Mouse (Mus musculus) gastrocnemius, postnatal 25 days (tissue): ENCODE results near the gene Tcea2. TPM values are rescaled to one million over a fixed set of nuclear protein-coding genes. Genes with fewer than 3 reads are reported as not detected.

Experiments
- DNase-seq: peaks from one replicate; pipeline ENCODE4 v3.0.0; 2022
- total RNA-seq, 2 experiments: library from RNA; stranded (reverse); gene quantifications; 1 replicate in 1 of 2; 2 replicates in 1 of 2; pipeline ENCODE4 v1.2.3; 2021

Tcea2 gene
- total RNA-seq, 2 experiments from 2014 or later = 6.0 to 7.2 TPM

DNA sequence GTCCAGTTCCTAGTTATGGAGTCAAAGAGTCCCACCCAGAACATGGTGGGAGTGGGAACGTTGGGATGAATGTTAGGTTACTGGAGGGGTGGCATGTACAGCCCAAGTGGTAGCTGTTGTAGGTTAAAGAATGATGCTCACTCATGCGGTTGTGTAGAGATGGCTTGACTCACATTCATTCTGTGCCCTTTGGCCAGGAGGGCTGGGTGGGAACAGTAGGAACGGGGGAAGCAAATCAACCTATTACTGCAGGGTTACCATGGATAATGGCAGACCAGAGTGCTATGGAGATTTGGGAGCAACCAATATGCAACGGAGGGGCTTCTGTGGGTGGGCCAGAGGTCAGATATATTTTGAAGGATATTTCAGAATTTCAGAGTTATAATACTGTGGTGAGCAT is 5.2 kb upstream of the Tcea2 start:
- DNase-seq = no peak

DNA sequence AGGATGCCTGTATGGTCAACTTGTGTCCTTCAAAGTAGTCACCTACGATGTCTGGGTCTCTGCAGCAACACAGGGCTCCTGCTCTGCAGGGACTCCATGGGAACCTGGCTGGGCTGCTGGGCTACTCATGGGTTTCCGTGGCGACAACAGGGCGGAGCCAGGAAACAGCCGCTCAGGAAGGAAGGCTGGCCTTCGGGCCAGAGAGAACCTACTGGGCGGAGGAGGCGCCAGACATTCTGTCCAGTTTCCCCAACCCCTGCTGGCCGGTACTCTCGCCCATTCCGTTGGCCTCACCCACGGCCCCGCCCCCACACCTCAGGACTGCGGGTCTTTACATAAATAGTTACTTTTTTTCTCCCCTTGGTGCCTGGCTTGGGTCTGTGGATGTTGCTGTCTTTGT is 4.7 kb upstream of the Tcea2 start:
- peak; percentile 77 for DNase-seq

DNA sequence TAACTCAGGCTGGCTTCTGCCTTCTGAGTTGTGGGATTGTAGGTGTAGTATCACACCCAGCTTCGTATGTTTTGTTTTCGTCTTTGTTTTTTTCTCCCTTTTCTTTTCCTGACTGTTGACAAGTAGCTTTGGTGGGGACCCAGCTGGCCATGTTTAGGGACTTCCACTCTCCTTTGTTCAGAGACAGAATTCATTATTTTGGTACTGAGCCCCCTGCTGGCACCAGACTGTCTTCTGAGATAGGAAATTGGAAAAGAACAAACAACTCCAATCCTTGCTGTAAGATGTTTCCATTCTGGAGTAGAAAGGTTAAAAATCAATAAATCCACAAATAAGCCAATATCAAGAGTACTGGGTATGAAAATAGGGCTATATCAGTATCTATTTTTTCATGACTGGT is 3.7 kb upstream of the Tcea2 start:
- DNase-seq = no peak

DNA sequence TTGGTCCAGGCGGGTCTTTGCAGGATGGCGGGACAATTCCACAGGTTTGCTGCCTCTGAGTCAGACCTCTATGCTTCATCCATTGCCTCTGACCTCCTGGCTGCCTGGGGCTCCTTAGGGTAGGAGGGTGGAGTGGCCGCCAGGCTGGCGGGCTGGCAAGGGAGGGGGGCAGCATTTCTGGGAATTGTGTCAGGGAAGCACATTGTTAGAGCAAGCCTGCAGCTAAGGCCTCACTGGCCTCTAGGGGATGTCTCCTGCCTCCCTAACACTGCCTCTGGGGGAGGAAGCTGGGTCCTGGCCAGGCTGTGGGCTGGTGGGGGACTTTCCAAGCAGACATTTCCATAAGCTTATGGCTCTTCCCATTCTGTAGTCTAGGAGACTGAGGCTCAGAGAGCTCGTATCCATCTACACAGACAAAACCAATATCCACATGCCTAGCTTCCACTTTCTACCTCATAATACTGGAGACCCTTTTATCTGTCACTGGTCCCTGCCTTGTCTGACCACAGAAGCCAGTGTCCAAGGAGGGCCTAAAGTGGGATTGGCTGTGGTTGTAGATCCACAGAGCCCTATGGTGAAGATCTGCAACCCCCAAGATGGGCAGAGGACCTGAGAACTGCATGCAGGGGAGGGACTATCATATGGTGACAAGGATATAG is 2.9 kb upstream of the Tcea2 start:
- DNase-seq = peak; percentile 54

DNA sequence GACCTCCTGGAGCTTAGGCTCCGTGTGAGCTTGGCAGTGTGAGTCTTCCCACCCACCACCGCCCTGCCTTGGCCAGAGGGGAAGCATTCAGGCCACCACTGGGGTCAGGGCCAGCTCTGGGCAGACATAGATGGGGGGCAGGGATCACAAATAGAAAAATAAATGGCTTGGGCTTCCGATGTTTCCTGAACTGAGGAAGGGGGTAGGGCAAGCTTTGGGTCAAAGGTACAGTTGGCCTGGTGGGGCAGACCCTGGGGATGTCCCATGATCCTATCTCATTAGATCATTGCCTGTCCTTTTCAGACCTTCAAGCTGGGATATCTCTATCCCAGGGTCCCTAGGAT is 2.4 kb upstream of the Tcea2 start:
- no peak for DNase-seq

DNA sequence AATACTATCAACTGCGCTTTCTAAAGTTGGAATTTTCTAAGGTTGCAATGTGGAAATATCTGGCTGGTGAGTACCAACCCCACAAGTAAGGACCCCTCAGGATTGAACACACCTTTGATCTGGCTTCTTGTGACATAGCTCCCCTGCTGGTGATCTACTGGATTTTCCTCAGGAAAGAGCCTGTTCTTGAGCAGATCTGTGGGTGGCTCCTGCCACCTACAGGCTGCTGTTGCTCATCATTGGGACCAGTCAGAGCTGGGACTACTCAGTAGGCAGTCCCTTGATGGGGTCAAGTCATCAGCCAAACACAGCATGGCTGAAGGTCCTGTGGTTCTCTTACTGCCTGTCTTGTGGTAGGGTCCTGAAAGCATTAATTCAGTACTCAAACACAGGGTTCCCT is 1.3 kb upstream of the Tcea2 start:
- peak; percentile 76 for DNase-seq

DNA sequence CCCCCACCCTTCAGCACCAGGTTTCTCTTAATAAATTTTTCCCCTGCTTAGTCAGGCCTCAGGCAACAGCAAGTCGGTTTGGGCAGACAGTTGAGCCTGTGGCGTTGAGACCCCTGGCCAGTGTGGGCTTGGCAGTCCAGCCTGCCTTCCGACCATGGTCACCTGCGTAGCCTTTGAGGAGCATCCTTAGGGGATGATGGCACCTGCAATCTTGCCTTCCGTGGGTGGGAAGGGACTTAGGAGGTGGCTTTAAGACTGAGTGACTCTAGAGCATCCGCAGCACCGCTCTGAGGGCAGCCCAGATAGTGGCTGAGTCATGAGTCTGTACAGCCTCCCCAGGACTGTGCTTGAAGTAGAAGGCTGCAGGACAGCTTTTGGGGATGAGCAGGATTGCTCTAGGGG is 607 bp downstream of the Tcea2 start:
- DNase-seq = no peak

DNA sequence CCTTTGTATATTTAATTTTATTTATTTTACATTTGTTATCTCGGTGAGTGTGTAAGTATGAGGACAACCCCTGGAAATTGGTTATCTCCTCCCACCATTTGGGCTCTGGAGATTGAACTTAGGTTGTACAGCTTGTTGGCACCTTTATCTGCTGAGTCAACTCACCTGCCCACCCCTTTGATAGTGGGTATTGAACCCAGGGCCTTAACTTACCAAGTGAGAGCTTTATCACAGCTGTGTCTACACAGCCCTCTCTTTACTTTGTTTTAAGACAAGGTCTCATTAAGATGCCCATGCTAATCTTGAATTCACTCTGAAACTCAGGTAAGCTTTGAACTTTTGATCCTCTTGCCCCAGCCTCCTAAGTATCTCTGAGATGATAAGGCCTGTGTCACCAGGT is 1.9 kb downstream of the Tcea2 start:
- no peak for DNase-seq

DNA sequence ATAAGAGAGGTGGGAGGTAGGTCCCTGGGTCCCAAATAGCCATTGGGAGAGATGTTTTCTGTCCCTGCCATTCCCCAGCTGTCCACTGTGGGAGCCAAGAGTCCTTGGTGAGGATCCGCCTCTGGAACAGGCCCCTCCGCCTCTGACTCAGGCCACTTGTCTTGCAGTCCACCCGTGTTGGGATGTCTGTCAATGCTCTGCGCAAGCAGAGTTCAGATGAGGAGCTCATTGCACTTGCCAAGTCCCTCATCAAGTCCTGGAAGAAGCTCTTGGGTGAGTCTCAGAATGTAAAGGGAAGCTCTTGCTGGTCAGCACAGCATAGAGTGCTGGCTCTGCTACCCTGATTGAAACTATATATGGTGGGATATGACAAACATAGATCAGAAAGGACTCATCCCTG is 3.3 kb downstream of the Tcea2 start:
- no peak for DNase-seq

DNA sequence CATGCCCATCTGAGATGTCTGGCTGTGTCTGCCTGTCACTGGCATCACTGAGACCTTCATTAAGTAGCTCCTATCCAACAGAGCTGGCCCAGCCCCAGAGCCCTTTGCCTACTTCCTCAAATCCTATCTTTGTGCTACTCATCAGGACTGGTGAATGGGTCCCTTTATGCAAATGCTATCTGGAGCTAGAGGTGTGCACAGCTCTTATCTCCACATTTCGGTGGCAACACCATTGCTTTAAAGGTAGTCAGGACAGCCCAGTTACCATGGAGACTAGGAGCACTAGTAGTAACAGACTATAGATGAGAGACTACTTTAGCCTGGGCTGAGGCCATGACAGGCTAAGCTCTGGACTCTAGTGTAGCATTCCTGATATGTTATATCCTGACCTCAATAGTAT is 4.6 kb downstream of the Tcea2 start:
- DNase-seq = no peak

DNA sequence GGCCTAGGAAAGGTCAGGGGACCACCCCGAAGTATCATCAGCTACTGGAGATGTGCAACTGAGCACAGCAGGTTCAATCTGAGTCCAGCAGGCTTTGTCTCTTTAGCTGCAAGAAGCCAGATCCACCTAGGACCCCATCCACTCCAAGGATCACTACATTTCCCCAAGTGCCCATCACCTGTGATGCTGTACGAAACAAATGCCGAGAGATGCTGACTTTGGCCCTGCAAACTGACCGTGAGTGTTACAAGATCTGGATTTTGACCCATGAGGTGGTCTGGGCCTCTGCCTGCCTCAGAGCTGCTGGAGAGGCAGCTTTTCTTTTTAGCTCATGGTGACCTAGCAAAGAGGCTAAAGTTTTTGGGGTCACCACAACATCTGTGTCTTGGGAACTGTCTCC is 5.6 kb downstream of the Tcea2 start:
- DNase-seq = no peak

DNA sequence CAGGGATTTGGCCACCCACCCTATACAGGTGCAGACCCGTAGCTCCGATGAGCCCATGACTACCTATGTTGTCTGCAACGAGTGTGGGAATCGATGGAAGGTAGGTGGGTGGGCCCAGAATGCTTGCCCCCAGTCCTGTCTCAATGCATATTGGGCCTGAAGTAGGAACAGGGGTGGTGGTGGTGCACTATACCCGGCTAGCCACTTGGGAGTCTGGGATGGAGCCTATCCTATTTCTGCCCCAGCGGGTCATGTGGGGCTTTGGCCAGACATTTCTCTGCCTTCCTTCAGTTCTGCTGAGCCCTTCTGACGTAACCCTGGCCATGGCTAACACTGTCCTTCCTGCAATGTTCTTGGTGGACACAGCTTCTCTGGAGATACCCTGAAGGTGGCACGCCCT is 7.5 kb downstream of the Tcea2 start:
- no peak for DNase-seq

DNA sequence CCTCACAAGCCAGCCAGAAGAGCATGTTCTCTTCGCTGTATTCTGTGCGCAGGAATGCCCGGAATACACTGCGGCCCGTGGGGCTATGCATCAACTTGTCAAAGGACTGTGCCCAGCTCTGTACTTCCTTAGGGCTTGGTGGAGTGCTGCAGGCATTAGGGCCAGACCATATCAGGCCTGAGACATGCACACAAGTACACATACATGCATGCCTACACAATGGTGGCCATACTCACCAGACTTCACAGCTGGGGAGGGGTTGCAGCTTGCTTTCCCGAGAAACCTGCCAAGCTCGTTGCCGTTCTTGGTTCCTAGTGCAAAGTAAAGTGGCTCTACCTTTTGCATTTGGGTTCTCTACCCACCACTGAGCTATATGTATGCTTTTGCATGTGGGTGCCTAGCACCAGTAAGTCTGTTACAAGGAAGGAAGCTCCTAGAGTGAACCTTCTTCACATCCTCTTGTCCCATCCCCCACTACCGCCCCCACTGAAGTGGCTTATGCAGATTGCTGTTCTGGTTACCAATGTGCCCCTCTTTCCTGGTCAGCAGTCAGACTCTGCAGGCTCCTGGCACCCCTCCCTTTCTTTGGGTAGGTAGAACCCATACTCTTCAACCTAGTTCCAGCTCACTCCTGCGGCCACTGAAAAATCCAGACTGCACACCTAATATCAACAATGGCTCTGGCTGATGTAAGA is 9.5 kb downstream of the Tcea2 start:
- DNase-seq = no peak

DNA sequence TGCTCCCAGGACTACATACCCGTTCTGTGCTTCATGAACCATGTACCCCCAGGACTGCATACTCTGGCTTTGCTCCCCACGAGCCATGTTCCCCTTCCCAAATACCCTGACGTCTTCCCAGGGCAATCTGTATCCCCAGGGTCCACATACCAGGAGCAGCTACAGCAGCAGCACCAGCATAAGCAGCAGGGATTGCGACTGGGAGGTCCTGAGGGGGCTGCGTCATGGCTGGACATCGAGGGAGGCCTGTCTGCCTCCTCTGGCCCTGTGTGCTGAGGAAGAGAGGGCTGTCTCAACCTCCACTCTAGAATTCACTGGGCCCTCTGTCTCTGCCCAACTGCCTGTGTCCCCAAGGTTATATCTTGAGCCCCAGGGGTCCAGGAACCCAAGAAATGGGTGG is 11.0 kb downstream of the Tcea2 start:
- DNase-seq = no peak

DNA sequence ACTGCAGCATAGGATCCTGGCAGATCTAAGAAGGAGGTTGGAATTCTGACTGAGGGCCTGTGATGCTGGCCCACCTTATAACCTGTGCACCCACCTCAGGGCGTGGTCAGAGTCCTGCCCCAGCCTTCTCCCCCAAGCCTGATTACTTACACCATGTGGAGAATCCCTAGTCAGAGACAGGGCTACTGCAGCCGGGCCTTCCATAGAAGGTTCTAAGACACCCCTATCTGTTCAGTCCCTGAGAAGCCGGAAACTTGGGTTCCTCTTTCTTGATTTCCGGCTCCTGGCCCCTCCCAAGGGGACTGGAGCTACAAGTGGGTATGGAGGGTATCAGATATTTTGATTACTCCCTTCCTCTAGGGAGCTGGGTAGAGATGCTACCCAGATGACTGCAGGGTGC is 11.5 kb downstream of the Tcea2 start:
- DNase-seq = no peak

DNA sequence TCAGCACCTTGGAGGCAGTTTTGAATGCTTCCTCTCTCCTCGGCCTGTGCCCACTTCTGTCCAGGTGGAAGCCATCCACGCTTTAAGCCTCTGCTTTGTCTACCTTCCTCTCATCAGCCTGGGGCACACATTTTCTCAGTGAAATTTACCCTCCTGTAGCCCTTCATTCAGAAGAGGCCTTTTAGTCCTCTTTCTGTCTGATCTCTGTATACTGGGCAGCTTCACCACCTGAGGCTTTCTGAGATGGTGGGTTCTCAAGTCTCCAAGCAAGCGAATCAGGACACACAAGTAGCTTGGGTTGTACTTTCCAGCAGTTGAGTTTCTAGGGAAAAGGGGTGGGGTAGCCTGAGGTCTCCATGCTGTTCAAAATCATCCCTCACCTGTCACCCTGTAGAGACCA is 12.2 kb downstream of the Tcea2 start:
- no peak for DNase-seq

DNA sequence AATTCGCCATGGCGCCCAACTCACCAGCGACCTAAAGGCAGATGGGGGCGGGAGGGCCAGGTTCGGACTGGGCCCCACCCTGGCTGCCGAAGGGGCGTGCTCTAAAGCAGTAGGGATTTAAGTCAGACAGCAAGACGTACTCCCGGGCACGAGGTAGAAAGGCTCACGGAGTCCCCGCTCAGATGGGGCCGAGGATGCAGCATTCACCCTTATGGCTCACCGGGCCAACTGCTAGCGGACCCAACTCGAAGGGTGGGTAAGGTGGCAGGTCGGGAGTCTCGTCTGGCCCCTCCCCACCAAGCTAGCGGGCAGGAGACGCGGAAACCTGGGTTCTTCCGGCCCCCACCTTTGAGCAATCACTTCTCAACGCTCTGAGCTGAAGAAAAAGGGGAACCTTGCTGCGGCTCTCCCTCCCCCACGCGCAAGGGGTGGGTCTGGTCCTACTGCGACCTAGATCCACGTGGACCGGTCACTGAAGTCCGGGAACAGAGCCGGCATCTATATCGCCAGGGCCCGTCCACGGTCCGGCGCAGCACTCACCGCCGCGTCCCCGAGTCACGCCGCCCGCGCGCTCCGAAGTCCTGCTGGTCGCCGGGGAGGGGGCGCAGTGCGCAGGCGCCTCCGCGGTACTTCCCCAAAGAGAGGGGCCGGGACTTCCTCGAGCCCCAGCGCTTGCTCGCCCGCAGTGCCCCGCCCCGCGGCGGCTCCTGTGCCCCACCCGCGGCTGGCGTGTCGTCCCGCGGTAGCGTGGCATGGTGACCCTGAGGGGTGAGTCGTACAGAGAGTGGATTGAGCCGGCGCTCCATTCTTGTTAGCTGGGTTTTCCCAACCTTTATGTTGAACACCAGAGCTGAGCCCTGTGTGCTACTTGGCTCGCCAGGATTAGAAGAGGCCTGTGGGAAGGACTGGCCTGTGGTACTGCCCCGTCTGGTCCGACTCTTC is 13.5 kb downstream of the Tcea2 start, which contains the start of gene Rgs19:
TSS of gene Rgs19 (minus strand) at position 639 of the 942 bp plus-strand sequence.
- DNase-seq = peak; percentile 83

DNA sequence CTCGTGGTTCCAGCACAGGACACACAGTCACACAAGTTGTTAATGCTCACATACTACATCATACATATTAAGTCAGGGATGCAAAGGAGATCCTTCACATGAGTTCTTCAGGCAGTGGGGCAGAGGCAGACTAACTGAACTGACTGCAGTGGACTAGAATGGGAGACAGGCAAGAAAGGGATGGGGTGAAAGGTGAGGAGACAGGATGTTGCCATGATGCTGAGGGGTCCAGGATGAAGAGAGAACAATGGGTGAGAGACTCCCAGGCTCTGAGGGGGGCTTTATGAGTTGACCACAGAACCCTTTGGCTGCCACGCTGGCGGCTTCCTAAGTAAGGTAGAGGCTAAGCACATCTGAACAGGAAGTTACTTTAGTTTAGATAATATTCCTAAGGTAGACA is 14.5 kb downstream of the Tcea2 start:
- no peak for DNase-seq

DNA sequence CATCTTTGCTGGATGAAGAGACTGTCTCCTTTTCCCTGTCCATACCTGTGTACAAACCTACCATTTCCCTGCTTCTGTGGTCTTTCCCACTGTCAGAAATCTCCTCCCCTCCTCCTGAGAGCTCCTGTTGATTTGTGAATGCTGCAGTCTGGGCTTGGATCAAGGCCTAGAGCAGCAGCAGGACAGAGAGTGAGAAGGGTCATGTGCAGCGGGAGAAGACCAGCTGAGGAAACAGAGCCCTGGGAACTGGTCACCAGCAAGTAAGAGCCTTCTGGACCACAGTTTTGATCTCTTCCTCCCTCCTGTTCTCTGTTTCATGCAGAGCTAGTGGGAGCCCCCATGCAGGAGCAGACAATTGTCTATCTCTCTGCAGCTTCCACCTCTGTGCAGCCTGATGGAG is 15.7 kb downstream of the Tcea2 start:
- DNase-seq = no peak

DNA sequence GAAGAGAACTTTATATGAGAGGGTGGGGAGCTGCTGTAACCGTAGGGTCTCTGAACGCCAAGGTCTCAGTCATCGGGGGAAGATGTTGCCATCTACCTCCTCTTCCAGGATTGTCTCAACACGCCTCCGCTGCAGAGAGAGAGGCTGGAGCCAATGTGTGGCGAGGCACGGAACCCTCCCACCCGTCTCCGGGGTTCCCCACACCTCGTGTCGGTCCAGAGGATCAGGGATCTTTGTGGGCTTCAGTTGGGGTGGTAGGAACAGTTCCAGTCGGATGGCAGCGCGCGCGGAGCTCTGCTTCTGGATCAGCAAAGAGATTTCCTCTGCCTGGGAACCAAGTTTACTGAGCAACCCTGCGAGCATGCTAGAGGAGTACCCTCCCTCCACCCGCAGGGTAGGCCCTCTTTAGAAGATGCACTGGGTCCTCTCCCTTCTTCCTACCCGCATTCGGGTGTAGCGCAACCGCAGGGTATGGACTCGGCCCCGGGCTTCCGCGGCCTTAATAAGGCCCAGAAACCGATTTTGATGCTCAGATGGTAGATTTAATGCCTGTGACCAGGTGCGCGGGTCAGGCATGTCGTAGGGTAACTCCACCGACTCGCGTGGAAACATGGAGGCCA is 16.8 kb downstream of the Tcea2 start:
- DNase-seq = no peak

DNA sequence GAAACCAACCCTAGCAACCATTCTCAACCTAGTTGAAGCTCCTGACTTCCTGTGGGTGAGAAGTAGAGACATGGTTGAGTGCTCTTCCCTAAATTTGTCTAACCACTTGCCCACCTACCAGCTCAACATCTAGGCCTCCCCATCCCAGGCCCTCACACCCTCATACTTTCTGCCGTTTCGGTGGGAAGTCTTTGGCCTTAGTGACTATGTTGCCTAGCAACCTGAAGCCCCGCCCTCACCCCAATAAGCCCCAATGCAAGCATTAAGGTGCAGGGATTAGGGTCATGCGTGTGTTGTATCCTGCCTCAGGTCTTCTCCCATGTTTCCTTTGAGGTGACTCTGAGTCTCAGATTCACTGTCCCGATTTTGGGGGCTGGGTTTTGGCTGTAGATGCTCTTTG is 18.1 kb downstream of the Tcea2 start, which contains the start of gene Lkaaear1:
TSS of gene Lkaaear1 (minus strand) at position 202 of the 400 bp plus-strand sequence.
- DNase-seq = no peak

DNA sequence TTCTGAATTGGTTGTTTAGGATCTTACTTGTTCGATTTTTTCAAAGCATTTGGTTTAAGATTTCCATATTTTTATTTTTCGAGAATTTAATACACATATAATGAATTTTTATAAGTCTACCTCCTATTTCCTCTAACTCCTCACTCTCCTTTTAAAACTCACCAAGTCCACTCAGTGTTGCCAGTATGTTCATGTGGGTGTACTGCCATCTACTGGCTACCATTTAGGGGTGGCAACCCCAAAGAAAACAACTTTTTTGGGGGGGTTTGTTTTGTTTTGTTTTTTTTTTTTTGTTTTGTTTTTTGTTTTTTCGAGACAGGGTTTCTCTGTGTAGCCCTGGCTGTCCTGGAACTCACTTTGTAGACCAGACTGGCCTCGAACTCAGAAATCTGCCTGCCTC is 26.6 kb downstream of the Tcea2 start:
- no peak for DNase-seq

DNA sequence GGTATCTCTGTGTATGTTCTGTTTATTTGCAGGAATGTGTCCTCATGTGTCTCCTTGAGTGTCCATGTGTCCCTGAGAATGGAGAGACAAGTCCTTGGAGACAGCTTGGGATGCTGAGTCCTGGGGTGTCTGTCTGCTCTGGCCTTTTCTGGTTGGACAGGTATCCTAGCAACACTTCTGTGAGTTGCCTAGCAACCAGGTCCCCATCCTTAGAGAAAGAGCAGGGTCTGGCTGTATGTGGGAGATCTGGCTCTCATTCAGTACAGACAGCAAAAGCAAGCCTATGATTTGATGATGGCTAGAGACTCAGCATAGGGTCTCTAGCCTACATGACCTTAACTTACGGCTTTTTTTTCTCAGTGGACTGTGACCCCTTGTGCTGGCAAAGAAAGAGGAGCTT is 33.6 kb downstream of the Tcea2 start:
- DNase-seq = no peak
